Mouse (Mus musculus) liver, adult 2 months (tissue): ENCODE results near the gene Slc12a7. TPM values are rescaled to one million over a fixed set of nuclear protein-coding genes. Genes with fewer than 3 reads are reported as not detected.
A peak's percentile ranks its signal among the peaks of the same experiment; 100 is the strongest.

Experiments
- DNase-seq: peaks from one replicate; pipeline ENCODE4 v3.0.0-alpha.2; 2011; ENCODE audit warnings: low read depth, low spot score; ENCODE audit errors: extremely low read depth
- H3K27ac ChIP-seq: fragments of 200-500 bp; replicated peaks from 2 replicates; pipeline ENCODE4 v1.5.1; 2012; ENCODE audit warnings: low read depth, mild to moderate bottlenecking, control low read depth, inconsistent platforms, low read length; ENCODE audit not compliant: insufficient read depth
- H3K27me3 ChIP-seq: fragments of 200-500 bp; 2 replicates; pipeline ENCODE4 v1.6.1; 2012; ENCODE audit warnings: mild to moderate bottlenecking, moderate library complexity, low read length, inconsistent platforms; ENCODE audit not compliant: control insufficient read depth, insufficient read depth
- H3K36me3 ChIP-seq: fragments of 200-500 bp; 2 replicates; pipeline ENCODE4 v1.6.1; 2012; ENCODE audit warnings: low read length, inconsistent platforms; ENCODE audit not compliant: control insufficient read depth, insufficient read depth
- H3K4me1 ChIP-seq: fragments of 200-500 bp; 2 replicates; pipeline ENCODE4 v1.6.1; 2011; ENCODE audit warnings: low read length; ENCODE audit not compliant: control insufficient read depth, insufficient read depth
- H3K4me3 ChIP-seq: fragments of 200-500 bp; 2 replicates; pipeline ENCODE4 v1.5.1; 2011; ENCODE audit warnings: low read depth, mild to moderate bottlenecking, control low read depth, low read length, moderate library complexity; ENCODE audit not compliant: insufficient read depth
- H3K79me2 ChIP-seq: fragments of 200-500 bp; 2 replicates; pipeline ENCODE4 v1.6.1; 2012; ENCODE audit warnings: inconsistent platforms, mild to moderate bottlenecking, low read length, moderate library complexity; ENCODE audit not compliant: control insufficient read depth, insufficient read depth
- H3K9ac ChIP-seq: fragments of 200-500 bp; 2 replicates; pipeline ENCODE4 v1.6.1; 2012; ENCODE audit warnings: low read depth, mild to moderate bottlenecking, control low read depth, inconsistent platforms, low read length
- CTCF ChIP-seq: fragments of 200-500 bp; IDR thresholded peaks from 2 replicates; pipeline ENCODE4 v1.5.1; 2011; ENCODE audit warnings: low read depth, low read length, control low read depth
- POLR2A ChIP-seq: fragments of 200-500 bp; IDR thresholded peaks from 2 replicates; pipeline ENCODE4 v1.6.1; 2011; ENCODE audit warnings: low read length, control low read depth; ENCODE audit not compliant: insufficient read depth; ENCODE audit errors: extremely low read depth
- WGBS: fragments of 180-500 bp; shearing (Covaris S2); methylation state at CpG from one replicate; pipeline ENCODE4 v1.1.7; 2018; 5-methylcytosine and 5-hydroxymethylcytosine counted together
- polyA plus RNA-seq: library from polyadenylated mRNA; depleted of rRNA; stranded (reverse); fragments of >200 nt; gene quantifications from 2 replicates; pipeline ENCODE4 v1.2.3, GENCODE M21; 2012
- total RNA-seq: library from RNA; depleted of rRNA; stranded (reverse); fragments of >200 nt; gene quantifications from 2 replicates; pipeline ENCODE4 v1.2.3, GENCODE M21; 2014

Gene Slc12a7
- total and polyA plus RNA-seq, 2 experiments: 38.0 to 91.0 TPM

- TF ChIP-seq CTCF (peak; percentile 81), POLR2A (no peak)
These were observed 40.5 kb upstream of the Slc12a7 start for GRCm38 (mm10) chr13:73692249-73692868.

GRCm38 (mm10) chr13:73693333-73693732 lies 39.6 kb upstream of the Slc12a7 start:
- H3K79me2 ChIP-seq: no peaks in the 10 kb centered on the region
- no peak for TF ChIP-seq CTCF
- TF ChIP-seq POLR2A: no peak
- 68% methylated on average over 2 of the region's 2 CpGs for WGBS
- no peaks in the 10 kb centered on the region for H3K36me3 ChIP-seq
- H3K9ac ChIP-seq: no peak overlapping the region
- H3K4me1 ChIP-seq: no peaks in the 10 kb centered on the region
- no peaks in the 10 kb centered on the region for H3K27me3 ChIP-seq
- no peak for DNase-seq
- H3K4me3 ChIP-seq: no peak overlapping the region
- H3K27ac ChIP-seq: no peak overlapping the region

More at GRCm38 (mm10) chr13:73692249-73692868, 40.5 kb upstream of the Slc12a7 start:
- Histone ChIP-seq H3K36me3 (no peaks in the 10 kb centered on the region), H3K4me3 (no peak overlapping the region), H3K27me3 (no peaks in the 10 kb centered on the region), H3K4me1 (no peaks in the 10 kb centered on the region), H3K27ac (no peak overlapping the region), H3K79me2 (no peaks in the 10 kb centered on the region), H3K9ac (no peak overlapping the region)
- WGBS: 7% methylated on average over 10 of the region's 10 CpGs
- peak; percentile 90 for DNase-seq

GRCm38 (mm10) chr13:73694972-73695371 lies 37.9 kb upstream of the Slc12a7 start:
- Histone ChIP-seq H3K36me3 (no peaks in the 10 kb centered on the region), H3K4me1 (no peaks in the 10 kb centered on the region), H3K79me2 (no peaks in the 10 kb centered on the region), H3K27me3 (no peaks in the 10 kb centered on the region), H3K27ac (no peak overlapping the region), H3K9ac (no peak overlapping the region), H3K4me3 (no peak overlapping the region)
- TF ChIP-seq CTCF: no peak
- DNase-seq: no peak
- WGBS: 69% methylated on average over 1 of the region's 1 CpGs

- no peaks in the 10 kb centered on the region for H3K79me2 ChIP-seq
- no peak overlapping the region for H3K27ac ChIP-seq
- no peaks in the 10 kb centered on the region for H3K36me3 ChIP-seq
- DNase-seq: peak; percentile 51
- H3K4me1 ChIP-seq: no peaks in the 10 kb centered on the region
- TF ChIP-seq CTCF (no peak), POLR2A (no peak)
- no peak overlapping the region for H3K9ac ChIP-seq
- no peak overlapping the region for H3K4me3 ChIP-seq
- WGBS: 11% methylated on average over 3 of the region's 3 CpGs
- H3K27me3 ChIP-seq: no peaks in the 10 kb centered on the region
These were observed 36.4 kb upstream of the Slc12a7 start for GRCm38 (mm10) chr13:73696529-73696928.

- DNase-seq: no peak
- H3K27me3 ChIP-seq: no peaks in the 10 kb centered on the region
- no peaks in the 10 kb centered on the region for H3K79me2 ChIP-seq
- no peaks in the 10 kb centered on the region for H3K36me3 ChIP-seq
- 97% methylated on average over 6 of the region's 6 CpGs for WGBS
- TF ChIP-seq POLR2A (no peak), CTCF (no peak)
- no peak overlapping the region for H3K27ac ChIP-seq
- no peak overlapping the region for H3K4me3 ChIP-seq
- H3K4me1 ChIP-seq: no peaks in the 10 kb centered on the region
- no peak overlapping the region for H3K9ac ChIP-seq
These were observed 33.2 kb upstream of the Slc12a7 start for GRCm38 (mm10) chr13:73699714-73700113.

- no peak overlapping the region for H3K9ac ChIP-seq
- DNase-seq: no peak
- no peaks in the 10 kb centered on the region for H3K36me3 ChIP-seq
- H3K79me2 ChIP-seq: no peaks in the 10 kb centered on the region
- TF ChIP-seq POLR2A: no peak
- no peak for TF ChIP-seq CTCF
- no peaks in the 10 kb centered on the region for H3K4me1 ChIP-seq
- 94% methylated on average over 12 of the region's 12 CpGs for WGBS
- H3K27me3 ChIP-seq: no peaks in the 10 kb centered on the region
- no peak overlapping the region for H3K4me3 ChIP-seq
- H3K27ac ChIP-seq: no peak overlapping the region
These were observed 32.3 kb upstream of the Slc12a7 start for GRCm38 (mm10) chr13:73700554-73700953.
